Mouse (Mus musculus): ENCODE results near the gene Kazn. TPM values are rescaled to one million over a fixed set of nuclear protein-coding genes. Genes with fewer than 3 reads are reported as not detected.

Kazn gene
- total RNA-seq, 4 experiments from 2014 or later, result 91.5 to 107 (median 100) TPM

DNA sequence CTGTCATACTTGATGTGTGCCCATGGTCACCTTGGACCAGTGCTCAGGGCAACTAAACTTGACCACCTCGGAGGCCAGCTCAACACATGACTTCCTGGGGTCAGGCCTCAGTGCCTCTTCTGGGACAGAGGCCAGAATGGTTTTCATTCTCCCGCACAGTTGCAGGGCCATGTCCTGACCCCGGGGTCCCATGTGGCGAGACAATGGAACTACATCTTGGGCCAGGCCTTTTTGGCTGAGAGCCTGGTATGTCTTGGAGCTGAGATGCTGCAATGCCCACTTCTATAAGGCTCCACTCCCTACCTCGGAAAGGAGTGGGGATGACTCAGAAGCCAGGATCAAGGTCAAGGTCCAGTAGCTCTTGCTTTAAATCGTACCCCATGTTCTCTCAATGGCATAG is 42.6 kb downstream of the Kazn start:
- DNase-seq (ENCODE audit: low spot score in 2 of 2), result no peak

DNA sequence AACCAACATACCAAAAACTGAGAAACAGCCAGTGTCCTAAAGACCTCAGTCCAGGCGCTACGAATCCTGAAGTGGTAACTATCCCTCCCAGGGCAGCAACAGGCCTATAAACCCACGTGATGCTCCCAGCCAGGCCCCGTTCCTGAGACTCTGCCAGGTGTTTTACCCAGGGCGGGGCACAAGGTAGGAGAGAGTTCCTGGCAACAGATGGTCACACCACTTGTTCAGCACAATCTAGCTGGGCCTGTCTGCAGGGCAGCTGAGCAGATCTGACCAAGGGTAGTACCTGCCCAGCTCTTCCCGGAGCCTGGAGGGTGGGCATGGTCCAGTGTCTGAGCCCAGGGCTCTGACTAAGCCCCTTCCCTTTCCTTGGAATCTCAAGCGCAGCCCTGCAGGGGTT is 45.4 kb downstream of the Kazn start:
- DNase-seq (ENCODE audit: low spot score in 2 of 2), result no peak

- DNase-seq (ENCODE audit: low spot score in 2 of 2), result no peak
These were observed 46.0 kb downstream of the Kazn start for GRCm38 (mm10) chr4:142193151-142193578.

GRCm38 (mm10) chr4:142189960-142190359 is 49.2 kb downstream of the Kazn start:
- DNase-seq (ENCODE audit: low spot score in 2 of 2), result peak in 1 of 2 experiments; percentile 61

DNA sequence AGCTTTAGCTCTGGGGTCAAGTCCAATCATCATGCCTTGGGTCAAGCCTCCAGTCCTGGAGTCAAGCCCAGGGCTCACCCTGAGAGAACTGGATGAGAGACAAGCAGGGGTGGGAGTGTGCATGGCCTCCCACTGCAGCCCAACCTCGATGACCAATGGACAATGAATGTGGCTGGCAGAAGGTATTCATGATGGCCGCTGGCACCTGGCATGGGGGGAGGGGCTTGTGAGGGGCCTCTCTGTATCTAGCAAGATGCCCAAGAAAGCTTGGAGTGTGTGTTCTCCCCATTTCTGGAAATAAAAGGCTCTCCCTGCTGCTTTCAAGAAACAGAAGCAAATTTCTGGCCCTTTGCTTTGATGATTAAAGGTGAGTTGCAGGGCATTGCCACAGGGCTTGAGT is 50.7 kb downstream of the Kazn start:
- DNase-seq (ENCODE audit: low spot score in 2 of 2), result no peak

DNA sequence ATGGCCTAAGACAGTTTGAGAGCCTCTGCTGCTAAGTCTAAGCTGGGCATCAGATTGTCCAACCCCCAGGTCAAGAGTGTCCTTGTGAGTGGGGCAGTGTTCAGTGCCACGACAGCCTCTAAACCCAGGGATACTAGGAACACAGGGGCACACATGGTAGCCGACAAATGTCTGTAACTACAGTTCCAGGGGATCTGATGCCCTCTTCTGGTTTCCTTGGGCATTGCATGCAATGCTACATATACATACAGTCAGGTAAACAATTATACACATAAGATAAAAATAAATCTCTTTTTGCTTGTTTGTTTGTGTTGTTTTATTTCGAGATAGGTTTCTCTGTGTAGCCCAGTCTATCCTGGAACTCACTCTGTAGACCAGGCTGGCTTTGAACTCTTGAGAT is 53.0 kb downstream of the Kazn start:
- DNase-seq (ENCODE audit: low spot score in 2 of 2), result no peak

DNA sequence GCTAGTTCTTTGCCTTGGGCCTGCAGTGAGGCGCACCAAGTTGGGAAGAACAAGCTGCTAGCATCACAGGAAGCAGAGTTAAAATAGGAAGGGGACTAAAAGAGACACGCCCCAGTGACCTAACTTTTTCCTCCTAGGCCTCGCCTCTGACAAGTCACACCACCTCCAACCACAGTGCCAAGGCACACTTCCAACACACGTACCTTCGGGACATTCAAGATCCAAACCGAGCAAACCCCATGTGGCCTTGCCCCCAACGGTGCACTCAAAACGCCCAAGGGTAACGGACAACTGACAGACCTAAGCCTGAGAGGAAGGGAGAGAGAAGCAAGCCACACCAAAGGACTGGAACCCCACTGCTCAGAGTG is 53.7 kb downstream of the Kazn start:
- DNase-seq (ENCODE audit: low spot score in 2 of 2), result no peak

GRCm38 (mm10) chr4:142184852-142185532 is 54.2 kb downstream of the Kazn start:
- DNase-seq (ENCODE audit: low spot score in 2 of 2), result no peak

GRCm38 (mm10) chr4:142183591-142183990 is 55.6 kb downstream of the Kazn start:
- no peak for DNase-seq (ENCODE audit: low spot score in 2 of 2)

- DNase-seq (ENCODE audit: low spot score in 2 of 2), result no peak
These were observed 56.2 kb downstream of the Kazn start for GRCm38 (mm10) chr4:142183015-142183414.

DNA sequence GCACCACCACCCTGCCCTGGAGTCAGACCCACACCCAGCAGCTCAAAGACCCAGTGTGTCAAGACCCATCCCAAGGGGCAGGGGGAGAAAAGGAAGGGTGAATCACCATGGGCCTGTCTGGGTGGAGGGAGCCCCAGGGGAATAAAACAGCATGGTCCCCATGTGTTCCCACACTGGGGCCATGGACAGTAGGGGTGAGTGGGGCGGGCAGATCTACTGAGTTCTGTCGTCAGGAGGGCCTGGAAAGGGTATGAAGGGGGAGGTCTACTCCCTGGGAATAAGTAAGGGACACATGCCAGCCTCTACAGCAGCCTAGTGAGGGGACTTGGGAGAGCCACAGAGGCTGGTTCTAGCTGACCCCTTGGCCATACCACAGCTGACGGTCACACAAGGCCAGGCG is 57.6 kb downstream of the Kazn start:
- DNase-seq (ENCODE audit: low spot score in 2 of 2), result no peak

DNA sequence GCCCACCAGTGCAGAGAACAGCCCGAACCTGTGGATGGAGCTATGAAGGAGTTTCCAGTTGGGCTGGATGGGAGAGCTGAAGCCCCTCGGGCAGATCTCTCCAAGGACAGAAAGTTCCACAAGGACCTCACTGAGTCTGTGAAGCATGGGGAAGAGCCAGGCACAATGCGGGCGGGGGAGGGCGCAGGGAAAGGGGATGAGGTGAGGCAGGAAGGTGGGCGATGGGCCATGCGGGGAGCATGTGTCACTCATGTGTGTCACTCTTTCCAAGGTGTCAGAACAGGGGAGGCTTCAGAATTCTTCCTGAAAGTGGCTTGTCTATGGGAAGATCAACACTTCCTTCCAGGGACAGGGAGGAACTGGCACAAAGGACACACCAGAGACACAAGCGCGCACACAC is 58.3 kb downstream of the Kazn start:
- no peak for DNase-seq (ENCODE audit: low spot score in 2 of 2)

DNA sequence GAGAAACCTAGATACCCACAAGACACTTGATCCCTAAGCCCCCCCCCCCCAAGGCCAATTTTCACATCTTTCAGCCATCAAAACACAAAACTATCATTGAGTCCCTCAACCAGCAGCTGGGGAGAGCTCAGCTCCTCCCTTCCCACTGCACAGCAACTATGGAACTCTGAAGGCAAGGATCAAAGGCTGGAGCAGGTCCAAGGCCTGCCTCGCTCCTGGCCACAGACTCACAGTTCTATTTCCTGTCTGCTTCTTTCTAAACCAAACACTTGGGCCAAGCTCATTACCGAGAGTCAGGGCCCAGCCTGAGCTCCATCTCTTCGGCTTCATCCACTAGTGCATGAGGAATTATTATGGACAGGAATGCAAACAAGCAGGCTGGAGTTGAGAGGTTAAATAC is 58.9 kb downstream of the Kazn start:
- peak in 1 of 2 experiments; percentile 55 for DNase-seq (ENCODE audit: low spot score in 2 of 2)

- DNase-seq (ENCODE audit: low spot score in 2 of 2), result no peak
These were observed 59.7 kb downstream of the Kazn start for GRCm38 (mm10) chr4:142179531-142179930.

DNA sequence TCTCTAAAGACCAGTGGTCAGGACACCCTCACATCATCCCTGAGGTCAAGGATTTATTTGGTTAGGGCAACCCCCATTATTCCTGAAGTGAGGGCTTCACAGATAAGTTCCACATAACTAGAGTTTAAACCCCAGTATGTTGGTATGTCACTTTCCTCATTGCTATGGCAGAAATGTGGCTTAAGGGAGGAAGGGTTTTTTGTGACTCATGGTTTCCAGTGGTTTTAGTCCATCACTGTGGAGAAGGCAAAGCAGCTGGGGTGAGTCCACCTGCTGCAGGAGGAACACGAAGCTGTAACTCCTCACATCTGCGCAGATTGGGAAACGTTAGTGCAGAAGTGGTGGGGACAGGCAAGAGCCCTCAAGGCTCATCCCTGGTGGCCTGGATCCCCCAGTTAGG is 62.5 kb downstream of the Kazn start:
- DNase-seq (ENCODE audit: low spot score in 2 of 2), result no peak

DNA sequence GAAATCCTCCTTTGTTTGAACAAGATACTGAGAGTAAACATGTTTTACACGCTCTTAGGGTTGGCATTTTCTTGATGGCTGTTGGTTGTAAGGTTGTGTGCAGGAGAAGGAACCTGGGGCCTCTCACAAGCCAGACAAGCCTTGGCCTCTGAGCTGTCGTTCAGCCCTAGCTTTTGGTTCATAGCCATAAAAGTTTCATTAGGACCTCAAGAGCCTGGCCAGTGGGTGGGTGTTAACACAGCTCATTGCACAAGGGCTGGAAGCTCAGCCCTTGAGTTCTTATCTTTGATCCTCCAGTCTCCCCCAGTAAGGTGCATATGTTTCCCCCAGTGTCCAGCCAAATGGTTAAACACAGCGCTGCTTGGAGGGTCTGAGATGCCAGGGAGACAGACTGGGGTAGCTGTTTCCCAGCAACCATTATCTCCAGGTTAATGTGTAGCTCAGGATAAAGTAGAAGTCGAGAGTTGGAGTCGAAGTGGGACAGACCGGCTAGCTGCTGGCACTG is 65.2 kb downstream of the Kazn start:
- no peak for DNase-seq (ENCODE audit: low spot score in 2 of 2)

DNA sequence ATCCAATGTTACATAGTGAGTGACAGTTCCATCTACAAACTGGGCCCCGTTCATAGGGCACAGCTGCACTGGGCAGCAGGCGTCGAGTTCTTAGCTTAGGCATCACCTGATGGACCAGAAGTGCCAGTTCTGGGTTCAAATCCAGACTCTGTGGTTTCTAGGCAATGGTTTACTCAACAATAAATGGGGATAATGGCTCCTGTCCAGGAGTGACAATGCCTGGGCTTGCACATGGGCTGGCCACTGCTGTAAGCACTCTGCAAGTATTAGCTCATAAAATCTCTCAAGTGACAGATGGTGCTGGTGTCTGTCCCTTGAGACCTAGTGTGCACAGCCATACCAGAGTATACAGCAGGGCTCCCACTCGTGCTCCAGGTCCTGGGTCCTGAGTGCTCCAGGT is 66.3 kb downstream of the Kazn start:
- no peak for DNase-seq (ENCODE audit: low spot score in 2 of 2)

GRCm38 (mm10) chr4:142171788-142172497 is 67.3 kb downstream of the Kazn start:
- DNase-seq (ENCODE audit: low spot score in 2 of 2), result no peak

- DNase-seq (ENCODE audit: low spot score in 2 of 2), result no peak
These were observed 68.1 kb downstream of the Kazn start for GRCm38 (mm10) chr4:142170882-142171768.

GRCm38 (mm10) chr4:142169636-142170035 is 69.6 kb downstream of the Kazn start:
- no peak for DNase-seq (ENCODE audit: low spot score in 2 of 2)

DNA sequence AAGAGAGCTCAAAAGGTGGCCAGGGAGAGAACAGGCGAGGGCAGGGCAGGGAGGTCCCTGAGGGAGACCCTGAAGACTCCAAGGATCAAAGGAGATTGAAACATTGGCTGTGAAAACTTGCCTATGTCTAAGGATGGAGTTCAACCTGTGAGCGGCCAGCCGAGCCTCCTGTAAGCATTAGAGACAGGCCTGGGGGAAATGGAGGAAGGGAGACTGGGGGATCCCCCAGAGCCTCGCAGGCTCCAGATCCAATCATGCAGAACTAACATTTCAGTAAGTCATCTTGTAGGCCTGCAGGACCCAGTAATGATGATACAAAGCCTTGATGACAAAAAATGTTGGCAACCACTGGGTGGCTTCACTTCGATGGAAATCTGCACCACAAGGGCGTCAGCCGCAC is 70.8 kb downstream of the Kazn start:
- no peak for DNase-seq (ENCODE audit: low spot score in 2 of 2)

All from left cerebral cortex, adult 8-10 months (tissue).